Mouse (Mus musculus) brain, embryonic 14.5 days (tissue): ENCODE results near the gene Pafah1b3.

Source experiments
- CTCF ChIP-seq: fragments of 200-500 bp; IDR thresholded peaks from 2 replicates; pipeline ENCODE4 v1.5.1; 2012; ENCODE audit warnings: inconsistent platforms, mild to moderate bottlenecking, moderate library complexity, borderline replicate concordance; ENCODE audit not compliant: insufficient read depth, insufficient read length; ENCODE audit errors: extremely low read depth
- POLR2A ChIP-seq: fragments of 200-500 bp; IDR thresholded peaks from 2 replicates; pipeline ENCODE4 v1.6.1; 2012; ENCODE audit warnings: mild to moderate bottlenecking, inconsistent platforms, borderline replicate concordance; ENCODE audit not compliant: poor library complexity, insufficient read depth, insufficient read length, severe bottlenecking; ENCODE audit errors: extremely low read depth

- TF ChIP-seq POLR2A, result no peak
- TF ChIP-seq CTCF, result no peak
These were observed 26.8 kb downstream of the Pafah1b3 start for GRCm38 (mm10) chr7:25270652-25271633.
